In the genomic region with DNA sequence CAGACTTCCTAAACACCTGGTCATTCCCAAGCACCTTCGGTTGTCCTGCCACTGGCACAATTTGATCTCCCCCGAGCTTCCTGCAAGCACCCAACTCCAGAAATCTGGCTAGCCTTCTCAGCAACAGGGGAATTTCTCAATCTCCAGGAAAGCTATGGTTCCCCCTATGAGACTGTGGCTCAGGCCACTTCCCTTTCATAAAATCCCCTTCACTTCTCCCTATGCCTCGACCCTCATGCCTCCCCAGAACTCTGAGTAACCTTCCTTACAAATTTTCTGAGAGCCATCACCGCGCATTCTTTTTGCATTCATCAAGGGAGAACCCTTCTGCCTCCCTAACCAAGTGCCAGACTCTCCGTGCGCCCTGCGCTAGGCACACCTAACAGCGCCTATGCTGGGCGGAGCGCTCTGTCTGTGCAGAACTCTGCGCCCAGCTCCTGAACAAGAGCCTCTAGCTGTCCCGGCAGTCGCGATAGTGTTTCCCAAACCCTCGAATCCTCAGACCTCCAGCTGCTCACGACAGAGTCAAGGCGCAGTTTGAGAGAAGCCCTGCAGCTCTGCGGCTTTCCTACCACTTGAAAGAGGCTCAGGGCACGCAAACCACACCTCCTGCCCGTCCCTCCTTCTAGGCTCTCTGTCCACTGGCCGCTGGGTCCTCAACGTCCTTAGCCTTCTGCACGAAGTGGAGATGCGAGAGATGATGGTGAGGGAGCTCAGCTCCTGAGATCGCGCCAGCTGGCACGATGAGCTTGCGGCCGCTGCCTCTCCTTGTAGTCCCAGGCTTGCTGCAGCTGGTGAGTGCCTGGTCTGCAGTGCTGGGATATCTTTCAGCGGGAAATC, we compare ENCODE assay signal across 8 mouse cellular contexts. TPM values are rescaled to one million over a fixed set of nuclear protein-coding genes. Genes with fewer than 3 reads are reported as not detected.
DNase-seq lines count a peak whose midpoint lies in the region; ATAC-seq and TF ChIP-seq lines count a peak whose summit lies in the region.
"Had no signal": no experiment of that assay in that cellular context is flagged by ENCODE, and none has a peak within 500 bp of the region (broad histone marks: within the 10 kb centered on the region; RNA-seq: fewer than 3 reads in every experiment).

Nxph2 (plus strand) TSS at position 501 of the 840 bp plus-strand sequence.

- no peak within 1 kb of the TSS for H3K27ac ChIP-seq in lung, embryonic 14.5 days (ENCODE audit: low read depth)
- H3K27ac ChIP-seq in embryonic facial prominence, embryonic 15.5 days (replicated peaks), result no peak within 1 kb of the TSS
- H3K27ac ChIP-seq in intestine, embryonic 14.5 days (ENCODE audit: low read depth), result no peak within 1 kb of the TSS
- H3K27ac ChIP-seq in liver, embryonic 12.5 days, result no peak within 1 kb of the TSS
- H3K27ac ChIP-seq in stomach, embryonic 14.5 days (ENCODE audit: low read length), result no peak within 1 kb of the TSS

- DNase-seq in lung, embryonic 14.5 days, result peak; percentile 6
- DNase-seq in lung, postnatal 36 days, result no peak
- DNase-seq in intestine, embryonic 14.5 days (ENCODE audit: low spot score), result peak; percentile 61
- no peak for DNase-seq in spleen, postnatal 36 days (ENCODE audit: low spot score in 2 of 2)

- H3K27me3 ChIP-seq in lung, embryonic 14.5 days (ENCODE audit: insufficient read depth, low read length), result peaks cover 12% of the 10 kb centered on the region
- peaks cover 13% of the 10 kb centered on the region for H3K27me3 ChIP-seq in embryonic facial prominence, embryonic 15.5 days
- 0 out of 2 replicates have a peak, but pooled peaks cover 3% of the 10 kb centered on the region for H3K27me3 ChIP-seq in intestine, embryonic 14.5 days (replicated peaks; ENCODE audit: control insufficient read depth, insufficient read depth, low read length)
- H3K27me3 ChIP-seq in liver, embryonic 12.5 days (replicated peaks), result peaks cover 15% of the 10 kb centered on the region
- no peaks in the 10 kb centered on the region for H3K27me3 ChIP-seq in stomach, embryonic 14.5 days (ENCODE audit: control insufficient read depth, insufficient read depth, low read length)

- H3K9ac ChIP-seq in lung, embryonic 14.5 days, result no peak within 1 kb of the TSS
- no peak within 1 kb of the TSS for H3K9ac ChIP-seq in embryonic facial prominence, embryonic 15.5 days
- no peak within 1 kb of the TSS; the same call in 1 of the 2 replicates for H3K9ac ChIP-seq in intestine, embryonic 14.5 days (ENCODE audit: low read length)
- H3K9ac ChIP-seq in liver, embryonic 12.5 days, result no peak within 1 kb of the TSS
- H3K9ac ChIP-seq in stomach, embryonic 14.5 days (replicated peaks; ENCODE audit: low read depth, low read length), result 0 out of 2 replicates have a peak within 1 kb of the TSS, but pooled peaks have one; percentile 6

- no peaks in the 10 kb centered on the region for H3K36me3 ChIP-seq in lung, embryonic 14.5 days (ENCODE audit: insufficient read depth)
- H3K36me3 ChIP-seq in embryonic facial prominence, embryonic 15.5 days, result no peaks in the 10 kb centered on the region
- no peaks in the 10 kb centered on the region for H3K36me3 ChIP-seq in intestine, embryonic 14.5 days (ENCODE audit: control insufficient read depth, insufficient read depth, low read length)
- H3K36me3 ChIP-seq in liver, embryonic 12.5 days, result no peaks in the 10 kb centered on the region
- no peaks in the 10 kb centered on the region for H3K36me3 ChIP-seq in stomach, embryonic 14.5 days (ENCODE audit: control insufficient read depth, insufficient read depth, low read length)

- no peaks in the 10 kb centered on the region for H3K9me3 ChIP-seq in lung, embryonic 14.5 days (ENCODE audit: low read depth, low read length)
- H3K9me3 ChIP-seq in embryonic facial prominence, embryonic 15.5 days (replicated peaks), result no peaks in the 10 kb centered on the region
- no peaks in the 10 kb centered on the region for H3K9me3 ChIP-seq in intestine, embryonic 14.5 days (ENCODE audit: control insufficient read depth, low read length)
- H3K9me3 ChIP-seq in liver, embryonic 12.5 days (replicated peaks), result no peaks in the 10 kb centered on the region
- H3K9me3 ChIP-seq in stomach, embryonic 14.5 days (ENCODE audit: control insufficient read depth, low read depth, low read length), result no peaks in the 10 kb centered on the region

- no peaks in the 10 kb centered on the region for H3K4me1 ChIP-seq in lung, embryonic 14.5 days (ENCODE audit: insufficient read depth)
- peaks cover 5% of the 10 kb centered on the region; the same call in 1 of the 2 replicates for H3K4me1 ChIP-seq in embryonic facial prominence, embryonic 15.5 days
- H3K4me1 ChIP-seq in intestine, embryonic 14.5 days (replicated peaks; ENCODE audit: control insufficient read depth, insufficient read depth, low read length), result no peaks in the 10 kb centered on the region
- H3K4me1 ChIP-seq in liver, embryonic 12.5 days, result no peaks in the 10 kb centered on the region
- no peaks in the 10 kb centered on the region for H3K4me1 ChIP-seq in stomach, embryonic 14.5 days (ENCODE audit: control insufficient read depth, insufficient read depth, low read length)

- peak within 1 kb of the TSS; percentile 50 for H3K4me2 ChIP-seq in lung, embryonic 14.5 days
- H3K4me2 ChIP-seq in embryonic facial prominence, embryonic 15.5 days (replicated peaks), result peak within 1 kb of the TSS; percentile 24
- peak within 1 kb of the TSS; percentile 53 for H3K4me2 ChIP-seq in intestine, embryonic 14.5 days (ENCODE audit: low read length)
- H3K4me2 ChIP-seq in liver, embryonic 12.5 days, result peak within 1 kb of the TSS; percentile 25
- peak within 1 kb of the TSS; percentile 49 for H3K4me2 ChIP-seq in stomach, embryonic 14.5 days (replicated peaks; ENCODE audit: low read depth, low read length)

- no peak for TF ChIP-seq CTCF in lung, embryonic 14.5 days (IDR thresholded peaks at IDR 0.05; ENCODE audit: low read depth)

- 0 out of 2 replicates have a peak within 1 kb of the TSS, but pooled peaks have one; percentile 9 for H3K4me3 ChIP-seq in lung, embryonic 14.5 days (ENCODE audit: low read depth, low read length)
- 0 out of 2 replicates have a peak within 1 kb of the TSS, but pooled peaks have one; percentile 8 for H3K4me3 ChIP-seq in embryonic facial prominence, embryonic 15.5 days (replicated peaks)
- peak within 1 kb of the TSS; percentile 31 for H3K4me3 ChIP-seq in intestine, embryonic 14.5 days (ENCODE audit: low read depth, low read length)
- H3K4me3 ChIP-seq in liver, embryonic 12.5 days, result 0 out of 2 replicates have a peak within 1 kb of the TSS, but pooled peaks have one; percentile 7
- peak within 1 kb of the TSS; percentile 21 for H3K4me3 ChIP-seq in stomach, embryonic 14.5 days (ENCODE audit: low read depth, low read length)

- 2% methylated on average over 31 of the region's 31 CpGs for WGBS in lung, embryonic 14.5 days
- 2% methylated on average over 31 of the region's 31 CpGs for WGBS in embryonic facial prominence, embryonic 15.5 days
- 2% methylated on average over 31 of the region's 31 CpGs for WGBS in intestine, embryonic 14.5 days
- 4% methylated on average over 31 of the region's 31 CpGs for WGBS in liver, embryonic 12.5 days (ENCODE audit: insufficient replicate concordance)
- WGBS in stomach, embryonic 14.5 days, result 3% methylated on average over 31 of the region's 31 CpGs

- ATAC-seq in lung, embryonic 14.5 days (ENCODE audit: insufficient read depth), result no peak
- ATAC-seq in embryonic facial prominence, embryonic 15.5 days (ENCODE audit: insufficient number of reproducible peaks, low FRiP score, low TSS enrichment, low read depth), result no peak
- no peak for ATAC-seq in intestine, embryonic 14.5 days (replicated peaks; ENCODE audit: low FRiP score, low TSS enrichment, low read depth)
- ATAC-seq in liver, embryonic 12.5 days, result no peak
- no peak for ATAC-seq in stomach, embryonic 14.5 days (ENCODE audit: insufficient number of reproducible peaks, insufficient read depth, low FRiP score, low read depth)

RNA-seq across cellular contexts. Expression of gene Nxph2, which starts in this region (rescaled TPM):
- not detected in 2 replicates for polyA plus RNA-seq in lung, embryonic 14.5 days (2014; fragmentation: Nextera tagmentation; extraction: Ambion mirVana)
- polyA plus RNA-seq in embryonic facial prominence, embryonic 15.5 days (2015; fragmentation: Nextera tagmentation; extraction: Ambion mirVana), result 0.09 TPM in 1 of 2 replicates, not detected in the other
- polyA plus RNA-seq in intestine, embryonic 14.5 days (2014; fragmentation: Nextera tagmentation; extraction: Ambion mirVana), result 0.15 and 0.64 TPM in 2 replicates
- 0.08 TPM in 1 of 2 replicates, not detected in the other for polyA plus RNA-seq in liver, embryonic 12.5 days (2016; fragmentation: Nextera tagmentation; extraction: Ambion mirVana)
- 0.35 and 0.52 TPM in 2 replicates for polyA plus RNA-seq in stomach, embryonic 14.5 days (2014; fragmentation: Nextera tagmentation; extraction: Ambion mirVana)
- polyA plus RNA-seq: liver, embryonic 16.5 days had no signal

Comparison
In these comparisons a context has a peak if more than half of its experiments do, and no peak if none do; other contexts are left out.
1. Peak in DNase-seq, H3K4me3 ChIP-seq and H3K4me2 ChIP-seq in lung, embryonic 14.5 days; RNA of the gene not detected or under 1 TPM.
2. Peak in DNase-seq, H3K4me3 ChIP-seq and H3K4me2 ChIP-seq in intestine, embryonic 14.5 days; RNA of the gene not detected or under 1 TPM.